Mouse (Mus musculus) right cerebral cortex, adult 18-20 months (tissue): ENCODE measurements around the gene Cux2.
A peak's percentile ranks its signal among the peaks of the same experiment; 100 is the strongest.

Experiments used
- DNase-seq: peaks from one replicate; pipeline ENCODE4 v3.0.0; 2022; ENCODE audit warnings: mixed read lengths

Cux2 gene

DNA sequence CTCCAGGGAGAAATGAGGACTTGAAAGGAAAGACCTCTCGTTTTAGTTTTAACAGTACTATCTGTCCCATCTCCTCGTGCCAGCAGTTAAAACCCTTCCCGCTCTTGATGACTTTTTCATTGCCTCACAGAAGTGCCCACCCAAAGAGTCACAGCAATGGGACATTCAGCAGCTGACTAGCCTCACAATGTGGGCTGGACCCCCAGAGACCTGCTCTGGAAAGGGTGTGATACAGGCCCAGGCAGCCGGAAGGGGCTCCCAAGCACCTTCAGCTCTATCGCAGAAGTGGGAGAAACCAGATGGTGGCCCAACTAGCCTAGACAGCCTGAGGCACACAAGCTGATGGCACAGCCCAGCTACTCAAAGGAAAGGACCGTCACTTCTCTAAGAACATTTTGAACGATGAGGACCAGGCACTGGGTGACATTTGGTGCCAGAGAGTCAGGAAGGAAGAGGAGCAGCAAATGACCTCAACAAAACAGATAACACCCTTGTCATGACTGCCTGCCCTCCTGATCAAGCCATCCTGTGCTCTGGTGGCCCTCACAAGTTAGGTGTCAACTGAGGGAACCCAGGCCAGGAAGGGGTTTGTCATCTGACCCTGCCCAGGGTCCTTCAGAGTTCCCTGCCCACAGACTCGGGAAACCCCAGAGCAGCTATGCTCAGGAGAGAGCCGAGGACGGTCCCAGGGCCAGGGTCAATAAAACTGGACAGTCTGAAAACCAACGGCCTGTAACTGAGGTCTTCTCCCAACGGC is 214.7 kb downstream of the Cux2 start:
- DNase-seq = no peak

DNA sequence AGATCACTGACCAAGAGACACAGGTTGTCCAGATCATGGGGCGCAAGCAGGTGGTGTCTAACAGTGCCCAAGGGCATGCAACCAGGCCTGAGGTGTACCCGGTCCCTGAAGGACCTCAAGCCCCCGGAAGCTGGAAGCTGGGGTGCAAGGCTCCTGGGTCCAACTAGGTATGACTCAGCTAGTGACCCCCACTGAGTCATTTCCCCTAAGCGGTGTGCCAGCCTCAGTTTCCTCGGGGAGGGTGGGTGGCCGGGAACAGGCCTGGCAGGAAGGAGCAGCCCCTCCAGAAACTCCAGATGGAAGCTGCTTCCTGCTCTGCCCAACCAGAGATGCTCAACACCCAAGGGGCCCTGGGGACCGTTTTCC is 215.7 kb downstream of the Cux2 start:
- no peak for DNase-seq

DNA sequence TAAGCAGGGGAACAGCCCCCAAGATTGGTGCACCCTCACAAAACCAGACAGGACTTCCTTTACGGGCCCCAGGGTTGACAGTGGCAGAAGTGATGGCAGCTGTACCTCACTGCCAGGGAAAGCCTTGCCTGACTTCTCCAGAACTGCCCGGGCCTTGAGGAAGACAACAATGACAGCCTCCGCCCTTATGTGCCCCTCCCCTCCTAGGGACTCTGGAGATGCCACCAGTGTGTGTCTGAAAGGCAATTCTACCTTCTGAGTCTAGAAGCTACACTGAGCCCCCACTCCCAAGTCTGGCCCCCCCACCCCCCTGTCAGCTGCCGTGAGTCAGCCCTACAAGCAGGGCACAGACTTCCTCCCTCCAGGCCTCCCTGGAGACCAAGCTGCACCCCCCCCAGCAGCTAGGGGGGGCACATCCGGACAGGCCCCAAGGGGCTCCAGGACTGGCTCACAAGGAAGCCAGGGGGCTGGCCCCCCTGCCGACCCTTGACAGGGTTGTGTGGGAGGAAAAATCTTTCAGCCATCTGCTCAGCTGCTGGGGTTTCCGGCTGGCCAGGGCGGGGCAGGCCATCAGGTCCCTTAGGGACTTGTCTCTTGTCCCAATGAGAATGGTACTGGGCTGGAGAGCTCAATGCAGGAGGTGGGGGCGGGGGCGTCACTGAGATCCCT is 216.2 kb downstream of the Cux2 start:
- no peak for DNase-seq

DNA sequence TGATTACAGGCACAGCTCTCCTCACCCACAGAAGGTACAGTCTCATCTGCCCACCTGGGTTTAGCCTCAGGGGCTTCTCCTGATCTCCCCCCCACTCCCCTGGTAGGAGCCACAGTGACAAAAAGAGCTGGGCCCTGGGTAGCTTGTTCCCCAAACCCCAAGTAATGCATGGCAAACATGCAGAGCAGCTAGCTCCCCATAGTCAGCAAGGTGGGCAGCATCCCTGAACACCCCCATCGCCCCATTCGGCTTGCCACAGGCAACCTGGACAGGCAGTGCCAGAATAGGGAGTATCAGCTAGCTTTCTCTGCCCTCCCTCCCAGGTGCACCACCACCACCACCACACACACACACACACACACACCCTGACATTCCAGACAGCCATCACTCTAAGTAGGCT is 216.7 kb downstream of the Cux2 start:
- DNase-seq = no peak

DNA sequence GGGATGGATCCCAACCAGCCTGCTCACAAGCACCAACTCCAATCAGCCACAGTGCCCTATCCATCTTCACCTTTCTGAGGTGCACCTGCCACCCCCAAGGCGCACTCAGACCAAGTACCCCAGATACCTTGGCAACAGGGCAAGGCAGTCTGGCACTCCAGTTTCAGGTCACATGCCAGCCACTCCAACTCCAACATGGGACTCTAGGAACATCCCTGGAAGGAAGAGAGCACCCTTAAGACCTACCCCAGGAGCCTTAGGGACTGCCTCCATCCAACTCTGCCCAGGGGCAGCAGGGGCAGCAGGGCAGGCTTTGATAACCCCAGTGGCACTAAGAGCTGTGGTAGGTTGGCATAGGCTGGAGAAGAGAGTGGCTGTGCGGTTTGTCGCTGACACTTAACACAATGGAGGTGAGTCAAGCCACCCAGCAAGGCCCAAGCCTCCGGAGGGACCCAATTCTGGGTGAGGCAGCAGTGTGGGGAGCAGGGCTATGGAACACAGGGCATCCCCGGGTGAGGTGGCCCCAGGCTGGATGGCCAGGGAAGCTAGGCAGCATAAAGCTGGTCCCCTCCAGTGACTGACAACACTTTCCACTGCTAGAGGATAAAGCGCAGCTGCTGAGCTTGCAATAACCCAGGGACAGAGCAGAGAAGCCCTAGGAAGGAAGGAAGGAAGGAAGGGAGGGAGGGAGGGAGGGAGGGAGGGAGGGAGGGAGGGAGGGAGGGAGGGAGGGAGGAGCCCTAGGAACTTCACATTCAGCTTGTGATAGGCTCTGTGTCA is 217.3 kb downstream of the Cux2 start:
- DNase-seq = no peak

DNA sequence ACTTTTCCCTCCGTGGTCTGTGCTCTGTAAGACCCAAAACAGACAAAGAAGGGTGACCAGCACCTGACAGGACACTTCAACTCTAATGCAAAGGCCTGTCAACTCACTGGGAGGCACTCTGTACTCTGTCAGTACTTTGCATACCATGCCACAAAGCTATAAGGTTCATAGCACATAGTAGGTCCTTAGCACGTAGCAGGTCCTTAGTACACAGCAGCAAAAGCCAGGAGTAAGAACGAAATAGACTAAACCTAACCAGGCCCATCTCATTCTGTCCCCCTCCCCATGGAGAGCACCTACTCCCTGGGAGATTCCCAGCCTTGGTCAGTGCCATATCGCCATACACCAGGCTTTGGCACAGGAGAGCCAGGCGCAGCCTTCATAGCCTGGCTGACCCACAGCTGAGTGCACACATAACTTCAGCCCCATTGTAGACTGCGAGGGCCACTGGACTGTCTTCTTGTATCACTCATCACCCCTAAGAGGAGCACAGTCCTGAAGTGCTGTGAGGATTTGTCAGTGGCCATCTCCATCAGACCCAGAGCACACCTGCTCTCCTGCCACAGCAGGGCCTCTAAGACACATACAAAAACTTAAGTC is 218.8 kb downstream of the Cux2 start:
- no peak for DNase-seq

DNA sequence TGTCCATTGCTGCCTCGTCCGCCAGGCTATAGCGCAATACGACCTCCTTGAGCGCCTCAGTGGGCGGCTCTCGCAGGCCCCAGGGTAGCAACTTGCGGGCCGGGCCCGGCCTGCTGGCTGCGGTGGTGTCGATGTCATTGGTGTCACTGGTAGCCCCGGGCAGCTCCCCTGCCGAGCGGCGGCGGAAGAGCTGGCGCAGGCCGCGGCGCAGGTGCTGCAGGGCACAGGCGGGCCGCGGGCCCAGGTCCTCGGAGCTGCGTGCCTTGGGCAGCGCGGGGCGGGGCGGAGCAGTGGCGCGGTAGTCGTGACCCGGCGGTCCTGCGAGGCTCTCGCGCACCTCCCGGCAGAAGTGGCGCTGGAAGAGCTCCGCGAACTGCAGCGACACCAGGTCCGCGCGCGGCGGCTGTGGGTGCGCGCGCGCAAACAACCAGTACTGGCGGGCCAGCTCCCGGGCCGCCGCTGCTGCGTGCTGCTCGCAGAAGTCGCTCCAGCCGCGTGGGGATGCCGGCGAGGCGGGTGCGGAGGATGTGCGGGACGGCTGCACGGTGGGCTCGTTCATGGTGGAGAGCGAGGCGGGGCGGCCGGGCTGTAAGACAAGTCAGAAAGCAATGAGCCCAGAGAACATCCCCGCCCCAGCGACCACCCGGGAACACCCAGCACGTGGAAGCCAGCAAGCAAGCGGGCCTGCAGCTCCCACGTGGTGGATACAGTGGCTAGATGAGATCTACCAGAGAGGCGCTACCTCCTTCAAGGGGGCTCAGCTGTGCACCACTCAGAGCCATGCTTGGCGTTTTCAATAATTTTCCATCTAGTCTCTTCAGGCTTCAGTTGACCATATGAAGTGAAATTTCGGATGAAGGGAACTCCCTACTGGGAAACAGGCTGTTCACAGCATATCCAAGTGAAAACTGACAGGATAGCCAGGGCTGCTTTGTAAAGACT is 221.1 kb downstream of the Cux2 start:
- DNase-seq = peak; percentile 64

DNA sequence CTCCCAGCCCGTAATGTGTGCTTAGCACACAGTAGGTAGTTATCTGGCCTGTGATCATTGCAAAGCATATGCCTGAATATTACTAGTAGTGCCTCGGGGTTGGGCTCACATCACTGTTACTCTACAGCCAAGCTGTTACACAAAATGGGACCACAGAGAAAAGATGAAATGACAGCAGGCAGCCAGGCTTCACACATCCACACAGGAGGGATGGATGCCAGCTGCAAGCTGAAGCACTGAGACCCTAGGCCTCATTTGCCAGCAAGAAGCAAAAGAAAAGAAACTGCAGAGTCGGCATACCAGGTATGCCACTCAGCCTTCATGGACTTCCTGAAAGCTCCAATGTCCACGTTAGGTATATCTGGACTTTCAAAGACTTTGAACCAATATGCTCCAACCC is 222.0 kb downstream of the Cux2 start:
- DNase-seq = no peak

DNA sequence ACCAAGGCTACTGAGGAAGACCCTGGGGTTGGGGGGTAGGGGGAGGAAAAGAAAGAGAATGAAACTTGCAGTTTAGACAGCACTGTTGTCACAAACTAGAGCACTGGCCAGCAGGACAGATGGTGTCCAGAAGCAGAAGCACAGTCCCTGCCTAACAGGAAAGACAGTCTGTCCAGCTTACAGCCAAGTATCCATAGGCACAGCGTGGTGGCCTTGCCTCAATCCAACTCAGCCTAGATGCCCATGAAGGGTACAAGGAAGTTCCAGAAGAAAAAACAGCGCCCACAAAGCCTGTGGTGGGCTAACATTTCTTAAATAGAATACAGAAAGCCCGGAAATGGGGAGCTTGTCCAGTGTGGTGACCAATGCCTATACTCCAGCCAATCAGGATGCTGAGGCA is 224.3 kb downstream of the Cux2 start:
- no peak for DNase-seq

DNA sequence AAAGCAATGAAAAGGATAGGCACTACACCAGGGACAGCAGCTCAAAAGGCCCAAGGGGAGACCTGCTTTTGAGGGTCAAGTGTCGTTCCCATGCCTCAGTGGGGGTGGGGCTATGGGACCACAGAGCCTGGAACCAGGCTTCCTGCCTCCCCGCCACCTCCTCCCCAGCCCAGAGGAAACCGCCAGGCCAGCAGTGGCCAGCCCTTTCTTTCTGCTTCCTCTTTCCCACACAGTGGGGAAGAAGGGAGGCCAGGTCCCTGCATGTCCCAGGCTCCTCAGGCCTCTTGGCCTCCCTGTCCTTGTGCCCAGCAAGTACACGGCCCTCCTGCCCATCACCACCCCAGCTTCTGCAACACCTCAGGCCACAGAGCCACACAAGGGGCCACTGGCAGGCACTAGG is 225.8 kb downstream of the Cux2 start:
- no peak for DNase-seq

DNA sequence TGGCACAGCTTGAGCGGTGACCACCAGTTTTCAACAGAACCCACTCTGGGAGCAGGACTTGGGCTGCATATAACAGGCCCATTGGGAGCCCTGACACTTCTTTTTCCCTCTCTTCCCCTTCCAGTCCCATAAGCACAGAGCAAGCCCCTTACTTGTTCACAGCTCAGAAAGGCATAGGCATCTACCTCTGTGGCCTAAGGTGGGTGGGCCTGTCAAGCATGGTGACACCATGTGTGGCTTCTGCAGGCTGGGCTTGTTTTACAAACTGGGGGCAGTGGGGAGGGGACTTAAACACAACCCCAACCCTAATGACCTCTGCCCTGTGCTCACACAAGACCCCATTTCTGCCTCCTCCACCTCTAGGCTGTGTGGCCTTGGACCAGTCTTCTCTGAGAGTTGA is 226.2 kb downstream of the Cux2 start:
- DNase-seq = no peak

DNA sequence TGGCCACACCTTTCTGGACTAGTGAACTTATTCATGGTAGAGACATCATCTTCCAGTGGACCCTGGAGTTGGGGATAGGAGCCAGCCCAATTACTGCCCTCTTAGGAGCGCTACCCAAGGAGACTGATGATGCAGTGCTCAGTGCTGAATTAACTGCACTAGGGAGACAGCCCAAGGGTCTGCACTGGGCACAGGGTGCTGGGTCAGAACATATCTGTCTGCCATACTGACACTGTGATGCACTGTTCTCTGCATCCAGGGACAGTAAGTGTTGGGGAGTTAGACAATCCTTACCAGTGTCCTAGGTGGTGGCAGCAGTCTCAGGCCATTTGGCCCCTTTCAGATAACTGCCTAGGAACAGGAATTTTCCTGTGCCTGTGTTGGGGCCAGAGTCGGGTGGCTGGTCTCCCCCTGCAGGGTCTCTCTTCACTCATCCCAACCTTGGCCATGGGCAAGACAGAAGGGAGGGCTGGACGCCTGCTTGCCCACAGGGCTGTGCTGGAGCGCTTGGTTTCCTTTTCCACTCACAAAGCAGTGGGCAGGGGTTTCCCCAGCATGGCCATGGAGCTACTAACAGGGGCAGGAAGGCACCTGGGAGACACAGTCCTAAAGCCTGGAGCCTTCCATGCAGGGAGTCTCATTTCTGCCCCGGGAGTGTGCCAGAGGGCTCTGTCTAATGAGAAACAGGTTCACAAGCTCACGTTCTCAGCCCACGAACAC is 227.0 kb downstream of the Cux2 start:
- no peak for DNase-seq

DNA sequence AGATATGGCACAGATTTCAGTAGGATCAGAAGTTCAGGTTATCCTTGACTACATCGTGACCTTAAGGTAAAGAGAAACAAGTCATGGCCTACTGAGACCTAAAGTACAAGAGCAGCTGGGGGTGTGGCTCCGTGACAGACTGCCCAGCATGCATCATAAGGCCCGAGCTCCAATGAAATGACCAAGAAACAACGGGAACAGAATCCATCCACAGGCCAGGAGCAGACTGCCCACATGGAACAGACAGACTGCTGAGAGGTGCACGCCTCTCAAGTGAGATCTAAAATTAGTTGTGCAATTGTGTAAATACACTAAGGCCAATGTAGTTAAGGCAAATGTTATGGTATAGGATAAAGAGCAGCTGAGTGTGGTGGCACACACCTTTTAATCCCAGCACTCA is 228.3 kb downstream of the Cux2 start:
- no peak for DNase-seq

DNA sequence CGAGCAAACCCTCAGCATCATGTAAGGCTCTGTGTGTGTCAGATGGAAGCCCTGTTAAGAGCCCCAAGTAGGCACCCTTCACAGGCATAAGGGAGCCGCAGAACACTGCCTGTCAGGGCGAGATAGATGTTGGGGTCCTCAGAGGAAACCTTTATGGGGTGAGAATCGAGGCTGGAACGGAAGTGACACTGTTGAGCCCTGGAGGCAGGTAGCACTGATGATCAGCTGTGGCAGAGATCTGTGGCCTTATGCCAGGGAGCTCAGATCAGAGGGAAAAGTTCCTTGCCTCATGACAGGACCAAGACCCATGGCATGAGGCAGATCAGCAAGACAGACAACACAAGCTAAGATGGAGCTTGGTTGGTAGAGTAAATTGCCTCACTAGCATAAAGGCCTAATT is 228.8 kb downstream of the Cux2 start:
- DNase-seq = no peak

DNA sequence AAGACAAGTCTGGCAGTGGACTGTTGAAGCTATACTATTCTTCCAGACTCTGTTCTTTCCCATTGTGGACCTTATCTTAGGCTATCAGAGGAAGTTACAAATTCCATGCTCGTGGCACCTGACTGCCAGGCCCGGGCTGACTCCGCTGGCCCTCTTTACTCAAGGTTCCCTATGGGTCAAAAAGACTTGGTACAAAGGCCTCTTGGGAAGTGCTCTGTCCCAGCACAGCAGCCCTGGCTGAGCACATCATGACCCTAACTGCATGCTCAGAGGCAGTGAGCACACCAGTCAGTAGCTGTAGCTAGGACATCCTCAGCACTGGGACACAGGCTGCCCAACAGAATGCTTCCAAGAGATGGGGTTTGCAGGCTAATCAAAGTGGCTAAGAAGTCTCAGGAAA is 229.2 kb downstream of the Cux2 start:
- no peak for DNase-seq

DNA sequence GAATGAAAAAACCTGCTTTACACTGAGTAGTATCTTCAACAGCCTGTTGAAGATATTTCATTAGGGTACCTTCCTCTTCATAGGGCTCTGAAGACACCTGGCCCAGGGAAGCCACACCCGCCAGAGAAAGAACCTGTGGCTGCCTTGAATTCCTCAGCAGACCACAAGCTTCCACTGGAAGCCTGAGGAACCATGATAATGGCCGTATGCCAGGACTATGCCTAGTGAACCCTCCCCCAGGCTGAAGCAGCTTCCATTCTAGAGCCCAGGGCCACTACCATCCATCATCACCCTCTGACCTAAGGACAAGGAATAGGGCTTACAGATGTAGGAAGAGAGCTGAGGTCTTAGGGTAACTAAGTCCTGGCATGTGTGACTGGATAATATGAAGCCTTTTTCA is 229.7 kb downstream of the Cux2 start:
- DNase-seq = no peak

DNA sequence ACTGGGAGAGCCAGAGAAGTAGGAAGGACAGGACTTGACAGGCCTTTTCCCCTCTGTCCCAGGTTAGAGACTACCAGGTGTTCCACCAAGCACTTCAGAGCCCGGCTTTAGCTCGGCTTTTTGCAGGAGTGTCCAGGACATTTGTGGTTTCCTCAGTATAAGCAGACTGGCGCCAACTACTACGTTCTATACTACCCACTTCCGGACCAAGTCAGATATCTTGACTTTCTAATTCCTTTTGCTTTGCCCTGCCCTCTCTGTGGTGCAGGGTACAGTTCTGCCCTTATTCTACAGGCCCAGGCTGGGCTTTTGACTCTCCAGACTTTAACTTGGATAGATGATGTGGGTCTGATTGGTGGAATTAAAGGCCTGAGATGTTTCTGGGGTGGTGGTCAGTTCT is 230.3 kb downstream of the Cux2 start:
- DNase-seq = no peak

DNA sequence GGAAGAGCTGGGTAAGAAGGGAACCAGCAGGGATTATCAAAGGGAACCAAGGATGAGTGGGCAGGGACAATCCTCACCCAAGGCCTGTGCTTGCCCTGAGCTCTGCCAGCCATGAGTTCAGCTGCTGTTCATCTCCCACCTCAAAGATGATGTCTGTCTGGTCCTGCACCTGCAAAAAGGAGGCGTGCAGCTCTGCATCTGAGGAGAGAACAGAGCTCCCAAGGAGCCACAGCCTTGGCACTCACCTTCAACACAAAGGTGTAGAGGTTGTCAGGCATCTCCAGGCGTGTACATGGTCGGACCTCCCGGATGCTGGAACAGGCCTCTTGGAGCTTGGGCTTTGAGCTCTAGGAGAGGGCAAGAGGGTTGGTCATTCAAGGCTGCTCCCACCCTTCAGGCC is 231.0 kb downstream of the Cux2 start:
- DNase-seq = no peak

DNA sequence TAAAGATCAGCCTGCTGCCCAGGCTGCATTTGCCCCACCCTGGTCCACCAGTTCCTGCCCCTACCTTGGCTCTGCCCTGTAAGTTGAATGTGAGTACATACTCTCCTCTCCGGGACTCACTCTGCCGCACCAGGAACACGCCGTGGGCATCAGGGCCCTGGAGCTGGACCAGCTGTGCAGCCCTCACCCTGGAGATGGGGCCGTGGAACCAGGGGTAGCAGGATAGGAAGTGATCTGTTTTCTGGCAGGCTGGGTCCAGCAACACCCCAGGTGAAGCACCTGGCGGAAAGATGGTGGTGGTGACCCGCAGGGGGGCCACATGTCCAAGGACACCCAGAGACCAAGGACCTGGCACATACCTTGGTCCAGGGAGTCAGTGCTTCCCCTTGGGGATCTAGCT is 231.5 kb downstream of the Cux2 start:
- no peak for DNase-seq

DNA sequence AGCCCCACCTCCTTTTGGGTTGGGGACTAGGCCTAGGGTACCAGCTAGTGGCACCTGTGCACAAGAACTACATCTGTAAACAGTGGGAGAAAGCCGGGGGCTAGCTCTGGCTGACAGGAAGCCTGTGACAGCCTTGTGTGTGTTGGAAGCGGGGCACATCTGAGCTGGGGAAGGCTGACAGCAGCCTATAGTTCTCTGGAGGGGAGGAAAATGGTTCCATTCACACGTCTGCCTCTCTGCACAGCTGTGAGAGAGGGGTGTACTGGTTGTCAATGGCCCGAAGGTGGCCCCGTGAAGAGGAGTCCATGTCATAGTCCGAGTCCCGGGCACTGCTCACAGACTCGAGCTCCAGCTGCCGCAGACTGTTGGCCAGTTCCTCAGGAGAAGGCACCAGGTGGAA is 232.4 kb downstream of the Cux2 start:
- DNase-seq = no peak

DNA sequence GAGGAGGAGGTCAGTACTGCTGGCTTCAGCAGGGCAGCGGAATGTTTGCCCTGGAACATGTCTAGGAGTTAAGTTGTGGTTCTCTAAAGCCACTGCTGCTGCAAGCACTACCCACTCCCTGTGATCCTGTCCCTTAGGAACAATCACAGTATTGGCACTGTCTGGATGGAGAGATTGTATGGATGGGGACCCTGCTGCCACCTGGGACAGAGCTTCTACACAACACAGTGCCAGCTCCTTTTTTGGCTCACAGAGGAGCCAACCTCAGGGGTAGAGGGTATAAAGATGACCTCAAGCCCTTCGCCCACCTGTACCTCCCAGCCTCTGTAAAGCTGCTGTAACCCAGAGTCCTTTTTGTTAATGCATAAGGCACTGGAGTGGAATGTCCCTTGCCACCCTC is 233.3 kb downstream of the Cux2 start:
- no peak for DNase-seq

DNA sequence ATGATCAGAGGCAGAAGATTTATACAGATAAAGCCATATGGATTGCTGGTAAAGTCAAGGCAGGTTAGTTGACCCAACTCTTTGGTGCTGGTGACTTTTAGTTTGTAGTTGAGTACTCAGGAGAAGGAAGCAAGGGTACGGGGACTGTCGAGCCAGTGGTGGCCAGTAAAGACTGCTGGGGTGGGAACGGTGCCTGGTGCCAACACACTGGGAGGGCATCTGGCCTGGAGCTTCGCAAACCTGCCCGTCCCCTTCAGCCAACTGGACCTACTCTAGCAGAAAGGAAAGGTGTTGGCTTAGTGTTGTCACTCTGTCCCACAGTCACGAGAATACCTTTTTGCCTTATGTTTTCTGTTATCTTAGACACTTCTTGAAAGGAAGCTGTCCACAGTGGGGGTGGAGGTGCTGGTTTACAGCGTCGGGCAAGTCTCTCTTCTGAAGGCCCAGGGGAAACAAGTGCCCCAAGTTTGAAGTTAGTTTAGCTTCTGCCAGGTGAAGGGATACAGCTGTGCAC is 234.0 kb downstream of the Cux2 start:
- DNase-seq = no peak
